Mouse (Mus musculus) ES-Bruce4 (cell line): ENCODE results near the gene Cd9.

Experiments used
- CTCF ChIP-seq: IDR thresholded peaks from one replicate; pipeline ENCODE4 v1.8.1; 2011; ENCODE audit warnings: low read depth, low read length
- EP300 ChIP-seq: IDR thresholded peaks from 2 replicates; pipeline ENCODE4 v1.6.1; 2011; ENCODE audit warnings: low read depth, low read length; ENCODE audit not compliant: insufficient read depth
- POLR2A ChIP-seq: IDR thresholded peaks from one replicate; pipeline ENCODE4 v1.8.1; 2011; ENCODE audit warnings: low read length; ENCODE audit not compliant: insufficient read depth

- TF ChIP-seq POLR2A: peak; percentile 12
- no peak for TF ChIP-seq CTCF
- no peak for TF ChIP-seq EP300
Observed at GRCm38 (mm10) chr6:125425205-125426090, 69.1 kb downstream of the Cd9 start.
